Mouse (Mus musculus): ENCODE results near the gene Mdm4. TPM values are rescaled to one million over a fixed set of nuclear protein-coding genes. Genes with fewer than 3 reads are reported as not detected.

Mdm4 gene
- polyA plus RNA-seq, 1 experiment, result 24.5 TPM

- H3K4me1 ChIP-seq (ENCODE audit: control insufficient read depth, insufficient read depth, low read length), result no peaks in the 10 kb centered on the region
- no peak overlapping the region for H3K4me3 ChIP-seq (ENCODE audit: insufficient read depth, low read depth, low read length)
- no peaks in the 10 kb centered on the region for H3K27me3 ChIP-seq (replicated peaks; ENCODE audit: control insufficient read depth, insufficient read depth, low read length)
- no peak for DNase-seq
- 90% methylated on average over 6 of the region's 6 CpGs for WGBS
- no peak overlapping the region for H3K27ac ChIP-seq (ENCODE audit: insufficient read depth, low read depth, low read length)
- no peak for TF ChIP-seq POLR2A (IDR thresholded peaks at IDR 0.05; ENCODE audit: low read depth, low read length)
- TF ChIP-seq CTCF (conservative IDR thresholded peaks at IDR 0.05; ENCODE audit: insufficient read depth, insufficient read length, low read depth, low read length), result no peak
- H3K36me3 ChIP-seq (ENCODE audit: control insufficient read depth, insufficient read depth, low read length), result peaks cover 2% of the 10 kb centered on the region
These were observed 49.1 kb downstream of the Mdm4 start for GRCm38 (mm10) chr1:132981232-132981631.

GRCm38 (mm10) chr1:132977402-132977801, 53.0 kb downstream of the Mdm4 start:
- no peak for DNase-seq
- Histone ChIP-seq H3K27me3 (replicated peaks; ENCODE audit: control insufficient read depth, insufficient read depth, low read length) (no peaks in the 10 kb centered on the region), H3K36me3 (ENCODE audit: control insufficient read depth, insufficient read depth, low read length) (no peaks in the 10 kb centered on the region), H3K27ac (ENCODE audit: insufficient read depth, low read depth, low read length) (no peak overlapping the region), H3K4me3 (ENCODE audit: insufficient read depth, low read depth, low read length) (no peak overlapping the region), H3K4me1 (ENCODE audit: control insufficient read depth, insufficient read depth, low read length) (no peaks in the 10 kb centered on the region)
- no peak for TF ChIP-seq POLR2A (IDR thresholded peaks at IDR 0.05; ENCODE audit: low read depth, low read length)
- WGBS, result 58% methylated on average over 1 of the region's 1 CpGs

- WGBS, result 28% methylated on average over 6 of the region's 6 CpGs
- Histone ChIP-seq H3K4me1 (ENCODE audit: control insufficient read depth, insufficient read depth, low read length) (no peaks in the 10 kb centered on the region), H3K36me3 (ENCODE audit: control insufficient read depth, insufficient read depth, low read length) (no peaks in the 10 kb centered on the region), H3K27ac (ENCODE audit: insufficient read depth, low read depth, low read length) (no peak overlapping the region), H3K4me3 (ENCODE audit: insufficient read depth, low read depth, low read length) (no peak overlapping the region), H3K27me3 (replicated peaks; ENCODE audit: control insufficient read depth, insufficient read depth, low read length) (no peaks in the 10 kb centered on the region)
- TF ChIP-seq CTCF (conservative IDR thresholded peaks at IDR 0.05; ENCODE audit: insufficient read depth, insufficient read length, low read depth, low read length) (peak; percentile 72), POLR2A (IDR thresholded peaks at IDR 0.05; ENCODE audit: low read depth, low read length) (no peak)
- peak; percentile 59 for DNase-seq
These were observed 61.7 kb downstream of the Mdm4 start for GRCm38 (mm10) chr1:132968659-132969058.

- no peaks in the 10 kb centered on the region for H3K27me3 ChIP-seq (replicated peaks; ENCODE audit: control insufficient read depth, insufficient read depth, low read length)
- H3K4me1 ChIP-seq (ENCODE audit: control insufficient read depth, insufficient read depth, low read length), result no peaks in the 10 kb centered on the region
- no peak for TF ChIP-seq CTCF (conservative IDR thresholded peaks at IDR 0.05; ENCODE audit: insufficient read depth, insufficient read length, low read depth, low read length)
- no peak for TF ChIP-seq POLR2A (IDR thresholded peaks at IDR 0.05; ENCODE audit: low read depth, low read length)
- no peak for DNase-seq
- 82% methylated on average over 4 of the region's 4 CpGs for WGBS
- no peaks in the 10 kb centered on the region for H3K36me3 ChIP-seq (ENCODE audit: control insufficient read depth, insufficient read depth, low read length)
- no peak overlapping the region for H3K4me3 ChIP-seq (ENCODE audit: insufficient read depth, low read depth, low read length)
- H3K27ac ChIP-seq (ENCODE audit: insufficient read depth, low read depth, low read length), result no peak overlapping the region
These were observed 65.7 kb downstream of the Mdm4 start for GRCm38 (mm10) chr1:132964691-132965090.

- Histone ChIP-seq H3K27me3 (replicated peaks; ENCODE audit: control insufficient read depth, insufficient read depth, low read length) (no peaks in the 10 kb centered on the region), H3K36me3 (ENCODE audit: control insufficient read depth, insufficient read depth, low read length) (no peaks in the 10 kb centered on the region), H3K4me1 (ENCODE audit: control insufficient read depth, insufficient read depth, low read length) (no peaks in the 10 kb centered on the region), H3K4me3 (ENCODE audit: insufficient read depth, low read depth, low read length) (no peak overlapping the region), H3K27ac (ENCODE audit: insufficient read depth, low read depth, low read length) (no peak overlapping the region)
- no peak for DNase-seq
- 77% methylated on average over 2 of the region's 2 CpGs for WGBS
- TF ChIP-seq CTCF (conservative IDR thresholded peaks at IDR 0.05; ENCODE audit: insufficient read depth, insufficient read length, low read depth, low read length) (no peak), POLR2A (IDR thresholded peaks at IDR 0.05; ENCODE audit: low read depth, low read length) (no peak)
These were observed 66.3 kb downstream of the Mdm4 start for GRCm38 (mm10) chr1:132964106-132964505.

GRCm38 (mm10) chr1:132961751-132962150, 68.6 kb downstream of the Mdm4 start:
- H3K4me3 ChIP-seq (ENCODE audit: insufficient read depth, low read depth, low read length), result no peak overlapping the region
- no peak for DNase-seq
- no peaks in the 10 kb centered on the region for H3K36me3 ChIP-seq (ENCODE audit: control insufficient read depth, insufficient read depth, low read length)
- WGBS, result 91% methylated on average over 3 of the region's 3 CpGs
- no peak overlapping the region for H3K27ac ChIP-seq (ENCODE audit: insufficient read depth, low read depth, low read length)
- H3K4me1 ChIP-seq (ENCODE audit: control insufficient read depth, insufficient read depth, low read length), result no peaks in the 10 kb centered on the region
- TF ChIP-seq POLR2A (IDR thresholded peaks at IDR 0.05; ENCODE audit: low read depth, low read length), result no peak
- TF ChIP-seq CTCF (conservative IDR thresholded peaks at IDR 0.05; ENCODE audit: insufficient read depth, insufficient read length, low read depth, low read length), result no peak
- H3K27me3 ChIP-seq (replicated peaks; ENCODE audit: control insufficient read depth, insufficient read depth, low read length), result no peaks in the 10 kb centered on the region

- Histone ChIP-seq H3K4me1 (ENCODE audit: control insufficient read depth, insufficient read depth, low read length) (no peaks in the 10 kb centered on the region), H3K27me3 (replicated peaks; ENCODE audit: control insufficient read depth, insufficient read depth, low read length) (no peaks in the 10 kb centered on the region), H3K27ac (ENCODE audit: insufficient read depth, low read depth, low read length) (no peak overlapping the region), H3K4me3 (ENCODE audit: insufficient read depth, low read depth, low read length) (no peak overlapping the region), H3K36me3 (ENCODE audit: control insufficient read depth, insufficient read depth, low read length) (no peaks in the 10 kb centered on the region)
- WGBS, result 84% methylated on average over 5 of the region's 5 CpGs
- DNase-seq, result no peak
- TF ChIP-seq CTCF (conservative IDR thresholded peaks at IDR 0.05; ENCODE audit: insufficient read depth, insufficient read length, low read depth, low read length), result no peak
- no peak for TF ChIP-seq POLR2A (IDR thresholded peaks at IDR 0.05; ENCODE audit: low read depth, low read length)
These were observed 73.6 kb downstream of the Mdm4 start for GRCm38 (mm10) chr1:132956809-132957208.

- H3K4me3 ChIP-seq (ENCODE audit: insufficient read depth, low read depth, low read length), result no peak overlapping the region
- TF ChIP-seq CTCF (conservative IDR thresholded peaks at IDR 0.05; ENCODE audit: insufficient read depth, insufficient read length, low read depth, low read length) (no peak), POLR2A (IDR thresholded peaks at IDR 0.05; ENCODE audit: low read depth, low read length) (no peak)
- no peak for DNase-seq
- WGBS, result 74% methylated on average over 7 of the region's 7 CpGs
- H3K36me3 ChIP-seq (ENCODE audit: control insufficient read depth, insufficient read depth, low read length), result no peaks in the 10 kb centered on the region
- no peaks in the 10 kb centered on the region for H3K4me1 ChIP-seq (ENCODE audit: control insufficient read depth, insufficient read depth, low read length)
- H3K27me3 ChIP-seq (replicated peaks; ENCODE audit: control insufficient read depth, insufficient read depth, low read length), result no peaks in the 10 kb centered on the region
- H3K27ac ChIP-seq (ENCODE audit: insufficient read depth, low read depth, low read length), result no peak overlapping the region
These were observed 82.5 kb downstream of the Mdm4 start for GRCm38 (mm10) chr1:132947811-132948210.

Data from kidney, adult 2 months (tissue).